Mouse (Mus musculus): ENCODE data around the gene Fthl17d. TPM values are rescaled to one million over a fixed set of nuclear protein-coding genes. Genes with fewer than 3 reads are reported as not detected.

Fthl17d gene
- not detected for total RNA-seq (2023)

GRCm38 (mm10) chrX:8986655-8987054, at the start of gene Fthl17d:
TSS of gene Fthl17d (minus strand) at chrX:8986755.

GRCm38 (mm10) chrX:9033193-9033592, 46.6 kb upstream of the Fthl17d start, which contains the start of gene Fthl17e:
TSS of gene Fthl17e (plus strand) at chrX:9033493.

GRCm38 (mm10) chrX:8976459-8976858, 10.1 kb downstream of the Fthl17d start, which contains the start of gene Fthl17c:
TSS of gene Fthl17c (minus strand) at chrX:8976559.

GRCm38 (mm10) chrX:8962875-8963274, 23.7 kb downstream of the Fthl17d start, which contains the start of gene Fthl17b:
TSS of gene Fthl17b (minus strand) at chrX:8962975.

Other genes with a start within 250 kb of the Fthl17d start
- not detected for gene Ssx9, start 238.3 kb downstream of the Fthl17d start, total RNA-seq (2023)
- gene Ssxb5, start 183.1 kb downstream of the Fthl17d start, total RNA-seq (2023), result not detected
- not detected for gene Gm6592, start 142.8 kb downstream of the Fthl17d start, total RNA-seq (2023)
- not detected for gene Gm5751, start 112.5 kb downstream of the Fthl17d start, total RNA-seq (2023)
- gene B630019K06Rik, start 94.4 kb downstream of the Fthl17d start, total RNA-seq (2023), result 2.3 TPM
- not detected for gene Fthl17b, start 23.8 kb downstream of the Fthl17d start, total RNA-seq (2023)
- not detected for gene Fthl17c, start 10.2 kb downstream of the Fthl17d start, total RNA-seq (2023)
- not detected for gene Fthl17e, start 46.7 kb upstream of the Fthl17d start, total RNA-seq (2023)
- gene Fthl17f, start 76.3 kb upstream of the Fthl17d start, total RNA-seq (2023), result not detected
- gene 4930402K13Rik, start 117.8 kb upstream of the Fthl17d start, total RNA-seq (2023), result not detected
- not detected for gene Lancl3, start 213.1 kb upstream of the Fthl17d start, total RNA-seq (2023)

All from CD8-positive naive resting alpha-beta T cell, adult 57 days (primary cell).